Mouse (Mus musculus): ENCODE measurements at regions not wholly inside any gene's neighbourhood (a gene's known extent, or its start where the extent isn't known, plus 50 kb on each side); places are given as distances from the start of the nearest gene placed in this dataset.

DNA sequence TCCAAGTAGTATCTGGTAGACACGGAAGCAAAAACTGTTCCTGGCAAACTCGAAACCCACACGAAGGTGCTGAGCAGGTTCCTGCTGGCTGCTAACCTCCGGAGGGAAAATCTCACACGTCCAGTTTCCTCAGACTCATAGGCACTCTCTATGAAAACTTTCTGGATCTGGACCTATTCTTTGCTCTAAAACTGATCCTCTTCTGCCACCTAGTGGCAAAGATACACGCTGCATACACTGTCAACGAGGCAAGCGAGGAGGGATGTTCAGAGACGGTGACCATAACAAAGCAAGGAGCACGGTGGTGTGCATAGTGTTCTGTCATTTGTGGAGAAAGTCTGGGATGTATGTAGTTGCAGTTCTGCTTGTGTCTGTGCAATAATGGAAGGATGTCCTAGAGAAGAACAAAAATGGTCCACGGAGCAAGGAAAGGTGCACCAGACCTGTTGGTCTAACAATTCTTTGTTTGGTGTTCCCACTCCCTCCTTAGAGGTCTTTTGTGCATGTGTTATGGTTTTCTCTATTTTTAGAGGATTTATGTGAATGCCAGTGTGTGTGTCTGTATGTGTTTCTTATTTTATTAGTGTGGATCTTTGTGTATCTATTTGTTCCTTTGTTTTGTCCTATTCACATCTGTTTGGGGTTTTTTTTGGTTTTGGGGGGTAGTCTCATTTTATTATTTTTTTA lies 57.0 kb upstream of the Siglech start:
- peak; percentile 85 for DNase-seq (ENCODE audit: low read depth, low spot score)
